Mouse (Mus musculus) midbrain, postnatal 0 days (tissue): Measurements from ENCODE around the gene Reg2. TPM values are rescaled to one million over a fixed set of nuclear protein-coding genes. Genes with fewer than 3 reads are reported as not detected.
"Not testable (repeated sequence)": the region's sequence is repeated elsewhere in the genome, so short reads cannot be mapped to it uniquely, and the experiment has no call there.

ENCODE experiments used
- ATAC-seq: fragments of 200-750 bp; cut with Nextera tagmentation; 2 replicates; pipeline ENCODE4 v1.8.0; 2017; ENCODE audit warnings: moderate number of reproducible peaks, mild to moderate bottlenecking, moderate TSS enrichment, moderate library complexity; ENCODE audit not compliant: low FRiP score
- DNase-seq: peaks from one replicate; pipeline ENCODE4 v3.0.0-alpha.2; 2015; ENCODE audit warnings: low spot score
- H3K27ac ChIP-seq: fragments of 300-500 bp; sonication (generic); 2 replicates; pipeline ENCODE4 v1.5.1; 2014; ENCODE audit warnings: low read depth, mild to moderate bottlenecking, low read length, mixed read lengths
- H3K27me3 ChIP-seq: fragments of 300-500 bp; sonication (generic); 2 replicates; pipeline ENCODE4 v1.6.1; 2014; ENCODE audit warnings: low read length, control low read depth, mixed read lengths; ENCODE audit not compliant: insufficient read depth
- H3K36me3 ChIP-seq: fragments of 300-500 bp; sonication (generic); 2 replicates; pipeline ENCODE4 v1.6.1; 2014; ENCODE audit warnings: low read length, control low read depth, mixed read lengths; ENCODE audit not compliant: insufficient read depth
- H3K4me1 ChIP-seq: fragments of 300-500 bp; sonication (generic); 2 replicates; pipeline ENCODE4 v1.6.1; 2014; ENCODE audit warnings: mild to moderate bottlenecking, control low read depth, antibody characterized with exemption, low read length, mixed read lengths; ENCODE audit not compliant: insufficient read depth
- H3K4me2 ChIP-seq: fragments of 300-500 bp; sonication (generic); 2 replicates; pipeline ENCODE4 v1.6.1; 2014; ENCODE audit warnings: low read depth, mild to moderate bottlenecking, low read length, mixed read lengths; ENCODE audit not compliant: poor library complexity, severe bottlenecking
- H3K4me3 ChIP-seq: fragments of 300-500 bp; sonication (generic); 2 replicates; pipeline ENCODE4 v1.5.1; 2014; ENCODE audit warnings: low read depth, mild to moderate bottlenecking, low read length, moderate library complexity
- H3K9ac ChIP-seq: fragments of 300-500 bp; sonication (generic); replicated peaks from 2 replicates; pipeline ENCODE4 v1.6.1; 2014; ENCODE audit warnings: mild to moderate bottlenecking, low read length, moderate library complexity, mixed read lengths; ENCODE audit not compliant: poor library complexity, severe bottlenecking
- H3K9me3 ChIP-seq: fragments of 300-500 bp; sonication (generic); 2 replicates; pipeline ENCODE4 v1.6.1; 2016; ENCODE audit warnings: low read length, control low read depth
- CTCF ChIP-seq: IDR thresholded peaks from 2 replicates; pipeline ENCODE4 v1.5.1; 2016; ENCODE audit warnings: antibody characterized with exemption, mild to moderate bottlenecking
- WGBS: fragments of 180-500 bp; shearing (Covaris S2); extraction: QIAGEN DNeasy Blood & Tissue Kit; methylation state at CpG from one replicate; pipeline ENCODE4 v1.1.7; 2014; 5-methylcytosine and 5-hydroxymethylcytosine counted together
- polyA plus RNA-seq: library from polyadenylated mRNA; unstranded; fragments of >200 nt; fragmentation: Nextera tagmentation; extraction: Ambion mirVana; gene quantifications from 2 replicates; pipeline ENCODE4 v1.2.1, GENCODE M21; 2015
- total RNA-seq: library from RNA; depleted of rRNA; stranded (reverse); fragments of >200 nt; gene quantifications from 2 replicates; pipeline ENCODE4 v1.2.3, GENCODE M21; 2014; rRNA removed

The Reg2 gene
- total RNA-seq = not detected in 2 replicates
- not detected in 2 replicates for polyA plus RNA-seq

DNA sequence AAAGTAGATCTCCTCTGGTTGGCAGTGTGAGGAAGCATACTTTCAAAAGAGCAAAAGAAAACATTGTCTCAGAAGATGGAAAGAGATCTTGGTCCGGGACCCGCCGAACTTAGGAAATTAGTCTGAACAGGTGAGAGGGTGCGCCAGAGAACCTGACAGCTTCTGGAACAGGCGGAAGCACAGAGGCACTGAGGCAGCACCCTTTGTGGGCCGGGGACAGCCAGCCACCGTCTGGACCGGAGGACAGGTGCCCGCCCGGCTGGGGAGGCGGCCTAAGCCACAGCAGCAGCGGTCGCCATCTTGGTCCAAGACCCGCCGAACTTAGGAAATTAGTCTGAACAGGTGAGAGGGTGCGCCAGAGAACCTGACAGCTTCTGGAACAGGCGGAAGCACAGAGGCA is at the start of gene Reg2:
TSS of gene Reg2 (plus strand) at position 301 of the 400 bp plus-strand sequence.
- WGBS = 96% methylated on average over 4 of the region's 17 CpGs
- not testable (repeated sequence) for H3K36me3 ChIP-seq, ATAC-seq, H3K4me1 ChIP-seq, H3K4me2 ChIP-seq, H3K4me3 ChIP-seq, H3K27ac ChIP-seq, H3K27me3 ChIP-seq, H3K9me3 ChIP-seq, H3K9ac ChIP-seq, DNase-seq

DNA sequence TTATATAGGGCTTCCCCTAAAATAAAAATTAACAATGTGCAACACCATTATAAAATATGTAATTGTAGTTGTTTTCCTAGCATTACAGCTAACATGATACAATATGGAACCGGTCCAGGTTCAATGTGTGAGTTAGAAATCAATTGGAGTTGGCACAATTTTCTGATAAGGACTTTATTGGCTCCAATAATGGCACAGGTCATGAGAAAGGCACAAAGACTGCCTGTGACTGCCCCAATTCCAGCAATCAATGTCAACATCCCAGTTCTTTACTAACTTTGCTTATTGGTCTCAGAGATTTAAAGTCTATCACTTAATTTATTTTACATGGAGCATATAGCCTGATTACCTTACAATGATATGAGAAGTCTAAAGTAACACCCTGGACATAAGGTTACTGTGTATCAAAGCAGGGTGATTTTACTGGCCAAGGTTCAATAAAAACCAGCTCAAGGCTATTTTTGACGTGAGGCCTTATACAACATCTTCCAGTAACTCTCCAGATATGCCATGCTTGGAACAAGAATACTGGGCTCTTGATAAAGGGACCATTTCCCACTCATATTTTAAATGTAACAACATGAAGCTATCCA is 33.4 kb upstream of the Reg2 start:
- H3K4me1 ChIP-seq = no peaks in the 10 kb centered on the region
- 65% methylated on average over 2 of the region's 2 CpGs for WGBS
- no peaks in the 10 kb centered on the region for H3K27me3 ChIP-seq
- H3K4me3 ChIP-seq = no peak overlapping the region
- no peaks in the 10 kb centered on the region for H3K36me3 ChIP-seq
- DNase-seq = no peak
- no peak overlapping the region for H3K4me2 ChIP-seq
- no peaks in the 10 kb centered on the region for H3K9me3 ChIP-seq
- no peak for TF ChIP-seq CTCF
- H3K9ac ChIP-seq = no peak overlapping the region
- no peak overlapping the region for H3K27ac ChIP-seq
- ATAC-seq = no peak

DNA sequence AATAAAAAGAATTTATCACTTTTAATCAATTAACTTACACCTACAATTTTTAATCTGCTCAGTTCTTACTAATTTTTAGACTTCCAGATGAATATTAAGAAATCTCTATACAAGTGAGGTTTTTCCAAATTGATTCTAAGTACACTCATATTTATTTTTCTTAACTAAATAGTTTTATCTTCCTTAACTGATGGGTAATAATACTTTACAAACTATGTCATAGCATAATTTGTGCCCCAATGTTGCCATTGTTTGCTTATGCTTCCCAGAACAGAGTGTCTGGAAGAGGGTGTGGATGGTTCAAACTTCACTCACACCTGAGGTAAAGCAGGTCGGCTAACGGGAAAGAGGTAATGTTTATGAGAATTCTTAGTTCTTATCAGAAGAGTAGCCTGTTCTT is 25.1 kb upstream of the Reg2 start, which contains the start of gene Reg3b:
TSS of gene Reg3b (plus strand) at position 301 of the 400 bp plus-strand sequence.
- H3K27ac ChIP-seq = no peak within 1 kb of the TSS
- TF ChIP-seq CTCF = no peak
- H3K9ac ChIP-seq = no peak within 1 kb of the TSS
- no peaks in the 10 kb centered on the region for H3K9me3 ChIP-seq
- ATAC-seq = no peak
- no peak within 1 kb of the TSS for H3K4me3 ChIP-seq
- no peaks in the 10 kb centered on the region for H3K27me3 ChIP-seq
- no peaks in the 10 kb centered on the region for H3K36me3 ChIP-seq
- no peaks in the 10 kb centered on the region for H3K4me1 ChIP-seq
- no peak within 1 kb of the TSS for H3K4me2 ChIP-seq
- DNase-seq = no peak
- 92% methylated on average over 2 of the region's 2 CpGs for WGBS

DNA sequence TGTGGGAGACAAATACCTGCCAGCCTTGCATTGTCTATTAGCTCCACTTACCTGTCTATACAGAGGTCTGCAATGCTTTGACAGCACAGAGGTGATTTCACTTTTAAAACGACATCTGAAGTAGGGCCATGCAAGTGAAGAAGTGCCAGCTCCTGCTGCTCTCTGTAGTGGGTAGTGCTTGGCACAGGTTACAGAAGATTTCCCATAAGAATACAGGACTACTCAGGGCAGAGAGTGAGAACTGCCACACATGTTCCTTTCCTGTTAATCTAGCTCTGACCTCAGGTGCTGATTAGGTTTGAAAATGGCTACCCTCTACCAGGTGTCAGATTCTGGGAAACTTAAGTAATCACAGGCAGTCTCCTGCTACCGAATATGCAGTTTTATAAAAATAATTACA is 16.7 kb upstream of the Reg2 start, which contains the start of gene Reg3d:
TSS of gene Reg3d (minus strand) at position 101 of the 400 bp plus-strand sequence.
- Histone ChIP-seq H3K4me2 (no peak within 1 kb of the TSS), H3K9me3 (no peaks in the 10 kb centered on the region), H3K9ac (no peak within 1 kb of the TSS), H3K4me1 (no peaks in the 10 kb centered on the region), H3K27ac (no peak within 1 kb of the TSS), H3K4me3 (no peak within 1 kb of the TSS), H3K27me3 (no peaks in the 10 kb centered on the region), H3K36me3 (no peaks in the 10 kb centered on the region)
- DNase-seq = no peak
- no peak for TF ChIP-seq CTCF
- no peak for ATAC-seq
- 85% methylated on average over 2 of the region's 2 CpGs for WGBS

DNA sequence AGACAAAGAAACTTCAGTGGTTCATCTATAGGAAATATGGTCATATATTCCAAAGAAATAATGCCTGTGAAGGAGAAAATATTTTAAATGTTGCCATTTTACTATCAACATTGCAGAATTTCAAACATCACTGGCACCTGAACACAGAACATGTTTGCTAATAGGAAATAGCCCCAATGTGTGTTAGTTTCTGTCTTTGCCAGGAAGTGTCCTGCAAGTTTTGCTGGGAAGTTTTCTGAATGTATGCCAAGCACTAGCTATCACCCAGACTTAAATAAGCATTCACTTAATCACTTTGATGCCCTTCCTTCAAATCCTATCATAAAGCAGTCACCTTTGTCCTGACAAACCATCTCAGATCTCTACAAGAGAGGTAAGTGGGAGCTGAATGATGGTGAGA is 15.0 kb upstream of the Reg2 start, which contains the start of gene Reg3a:
TSS of gene Reg3a (plus strand) at position 301 of the 400 bp plus-strand sequence.
- no peak within 1 kb of the TSS for H3K4me2 ChIP-seq
- H3K36me3 ChIP-seq = no peaks in the 10 kb centered on the region
- no peak for TF ChIP-seq CTCF
- ATAC-seq = no peak
- no peak within 1 kb of the TSS for H3K27ac ChIP-seq
- no peaks in the 10 kb centered on the region for H3K27me3 ChIP-seq
- no peak within 1 kb of the TSS for H3K9ac ChIP-seq
- no peaks in the 10 kb centered on the region for H3K4me1 ChIP-seq
- H3K9me3 ChIP-seq = no peaks in the 10 kb centered on the region
- DNase-seq = no peak
- no peak within 1 kb of the TSS for H3K4me3 ChIP-seq

DNA sequence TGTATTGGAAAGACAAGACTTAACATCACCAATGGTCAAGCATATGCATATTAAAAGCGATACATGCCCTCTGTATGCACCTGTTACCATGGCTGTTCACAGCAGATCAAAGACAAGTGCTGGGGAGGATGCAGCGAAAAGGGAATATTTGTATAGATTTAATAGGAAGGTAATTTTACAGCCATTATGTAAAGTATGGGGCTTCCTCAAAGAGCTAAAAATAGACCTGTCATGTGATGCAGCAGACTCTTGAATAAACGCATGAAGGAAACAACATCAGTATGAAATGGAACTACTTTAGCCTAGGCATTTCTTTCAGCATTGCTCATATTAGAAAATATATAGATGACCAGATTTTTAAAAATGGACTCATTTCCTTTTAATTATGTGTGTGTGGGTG is 9.8 kb upstream of the Reg2 start:
- H3K4me1 ChIP-seq = no peaks in the 10 kb centered on the region
- no peaks in the 10 kb centered on the region for H3K36me3 ChIP-seq
- no peak overlapping the region for H3K4me2 ChIP-seq
- H3K27me3 ChIP-seq = no peaks in the 10 kb centered on the region
- TF ChIP-seq CTCF = no peak
- H3K4me3 ChIP-seq = no peak overlapping the region
- H3K27ac ChIP-seq = no peak overlapping the region
- no peak overlapping the region for H3K9ac ChIP-seq
- H3K9me3 ChIP-seq = no peaks in the 10 kb centered on the region
- 69% methylated on average over 3 of the region's 3 CpGs for WGBS
- DNase-seq (no peak), ATAC-seq (no peak)

DNA sequence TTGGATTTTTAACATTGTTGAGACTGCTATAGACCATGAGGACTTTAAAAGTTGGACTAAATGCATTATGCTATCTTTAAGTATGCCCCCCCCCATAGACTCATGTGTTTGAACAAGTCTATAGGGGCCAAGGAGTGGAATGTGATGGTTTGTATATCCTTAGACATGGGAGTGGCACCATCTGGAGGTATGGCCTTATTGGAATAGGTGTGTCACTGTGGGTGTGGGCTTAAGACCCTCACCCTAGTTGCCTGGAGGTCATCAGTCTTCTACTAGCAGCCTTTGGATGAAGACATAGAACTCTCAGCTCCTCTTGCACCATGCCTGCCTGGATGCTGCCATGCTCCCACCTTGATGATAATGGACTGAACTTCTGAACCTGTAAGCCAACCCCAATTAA is 27.0 kb downstream of the Reg2 start, which contains the start of gene Reg1:
TSS of gene Reg1 (plus strand) at position 301 of the 400 bp plus-strand sequence.
- ATAC-seq, H3K9me3 ChIP-seq, H3K27me3 ChIP-seq, DNase-seq, H3K36me3 ChIP-seq, H3K4me2 ChIP-seq, H3K4me3 ChIP-seq, H3K9ac ChIP-seq, H3K4me1 ChIP-seq, H3K27ac ChIP-seq: not testable (repeated sequence)
